Mouse (Mus musculus): ENCODE results near the gene Alkbh1.

GRCm38 (mm10) chr12:87401883-87402282 lies 41.9 kb downstream of the Alkbh1 start:
- TF ChIP-seq SIN3A (IDR thresholded peaks at IDR 0.05; ENCODE audit: low read length), result no peak
- no peak for TF ChIP-seq CTCF (IDR thresholded peaks at IDR 0.05 in 2 of 3, conservative IDR thresholded peaks at IDR 0.05 in 1 of 3; ENCODE audit: control insufficient read depth in 1 of 3, insufficient read depth in 1 of 3, low read depth in 2 of 3, low read length in 3 of 3, poor library complexity in 1 of 3, severe bottlenecking in 1 of 3)
- no peak for TF ChIP-seq MXI1 (IDR thresholded peaks at IDR 0.05; ENCODE audit: low read depth, low read length)
- no peak for TF ChIP-seq MEF2A (IDR thresholded peaks at IDR 0.05; ENCODE audit: extremely low read depth, insufficient replicate concordance, low read depth, low read length, poor library complexity, severe bottlenecking)
- TF ChIP-seq POLR2A (IDR thresholded peaks at IDR 0.05; ENCODE audit: control insufficient read depth in 1 of 2, insufficient read depth in 1 of 2, low read depth in 1 of 2, low read length in 2 of 2, poor library complexity in 1 of 2), result no peak
